Mouse (Mus musculus) ES-Bruce4 (cell line): ENCODE results near the gene Ccdc169.

ENCODE experiments used
- CTCF ChIP-seq: IDR thresholded peaks from one replicate; pipeline ENCODE4 v1.8.1; 2011; ENCODE audit warnings: low read depth, low read length
- EP300 ChIP-seq: IDR thresholded peaks from 2 replicates; pipeline ENCODE4 v1.6.1; 2011; ENCODE audit warnings: low read depth, low read length; ENCODE audit not compliant: insufficient read depth
- POLR2A ChIP-seq: IDR thresholded peaks from one replicate; pipeline ENCODE4 v1.8.1; 2011; ENCODE audit warnings: low read length; ENCODE audit not compliant: insufficient read depth

GRCm38 (mm10) chr3:55098990-55099389, 38.1 kb upstream of the Ccdc169 start:
- TF ChIP-seq POLR2A (no peak), EP300 (no peak), CTCF (no peak)
